Mouse (Mus musculus): ENCODE data around the gene Elof1. TPM values are rescaled to one million over a fixed set of nuclear protein-coding genes. Genes with fewer than 3 reads are reported as not detected.

The Elof1 gene
- polyA plus RNA-seq, 1 experiment from 2014 or later = 179 TPM

- WGBS = 13% methylated on average over 15 of the region's 15 CpGs
- H3K4me1 ChIP-seq (replicated peaks) = peaks cover 26% of the 10 kb centered on the region
- no peaks in the 10 kb centered on the region for H3K9me3 ChIP-seq
- peak overlapping the region; percentile 77 for H3K27ac ChIP-seq
- peak overlapping the region; percentile 91 for H3K4me2 ChIP-seq
- H3K36me3 ChIP-seq = peaks cover 30% of the 10 kb centered on the region
- peak overlapping the region; percentile 94 for H3K4me3 ChIP-seq
- peak overlapping the region; percentile 92 for H3K9ac ChIP-seq
- peaks cover 9% of the 10 kb centered on the region; the same call in 1 of the 2 replicates for H3K27me3 ChIP-seq
- no peak for ATAC-seq (ENCODE audit: low FRiP score)
Observed at GRCm38 (mm10) chr9:22116086-22116485, 886 bp downstream of the Elof1 start.

GRCm38 (mm10) chr9:22115635-22116034 is 1.3 kb downstream of the Elof1 start:
- ATAC-seq (ENCODE audit: low FRiP score) = no peak
- Histone ChIP-seq H3K9ac (peak overlapping the region; percentile 92), H3K27ac (no peak overlapping the region), H3K4me3 (peak overlapping the region; percentile 94), H3K27me3 (peaks cover 9% of the 10 kb centered on the region; the same call in 1 of the 2 replicates), H3K4me1 (replicated peaks) (peaks cover 26% of the 10 kb centered on the region), H3K9me3 (no peaks in the 10 kb centered on the region), H3K36me3 (peaks cover 35% of the 10 kb centered on the region), H3K4me2 (peak overlapping the region; percentile 91)
- WGBS = 85% methylated on average over 4 of the region's 4 CpGs

- ATAC-seq (ENCODE audit: low FRiP score) = no peak
- 89% methylated on average over 9 of the region's 9 CpGs for WGBS
- Histone ChIP-seq H3K4me3 (no peak overlapping the region), H3K36me3 (peaks cover 48% of the 10 kb centered on the region), H3K27me3 (peaks cover 4% of the 10 kb centered on the region; the same call in 1 of the 2 replicates), H3K9ac (no peak overlapping the region), H3K4me2 (no peak overlapping the region), H3K27ac (no peak overlapping the region), H3K4me1 (replicated peaks) (no peaks in the 10 kb centered on the region), H3K9me3 (no peaks in the 10 kb centered on the region)
Observed at GRCm38 (mm10) chr9:22108194-22108593, 8.8 kb downstream of the Elof1 start.

- Histone ChIP-seq H3K27me3 (peaks cover 59% of the 10 kb centered on the region), H3K36me3 (no peaks in the 10 kb centered on the region), H3K9me3 (no peaks in the 10 kb centered on the region), H3K4me1 (replicated peaks) (peaks cover 9% of the 10 kb centered on the region), H3K27ac (no peak overlapping the region), H3K4me2 (no peak overlapping the region), H3K4me3 (no peak overlapping the region), H3K9ac (peak overlapping the region; percentile 29; the same call in 1 of the 2 replicates)
- 6% methylated on average over 18 of the region's 18 CpGs for WGBS
- no peak for ATAC-seq (ENCODE audit: low FRiP score)
Observed at GRCm38 (mm10) chr9:22099922-22100321, 17.1 kb downstream of the Elof1 start.

GRCm38 (mm10) chr9:22098993-22099696 is 17.8 kb downstream of the Elof1 start, which contains the start of gene Cnn1:
Gene Cnn1 (plus strand): TSS chr9:22099216.
- WGBS = 12% methylated on average over 14 of the region's 14 CpGs
- Histone ChIP-seq H3K4me2 (no peak within 1 kb of the TSS), H3K4me1 (replicated peaks) (peaks cover 9% of the 10 kb centered on the region), H3K27ac (no peak within 1 kb of the TSS), H3K36me3 (no peaks in the 10 kb centered on the region), H3K4me3 (no peak within 1 kb of the TSS), H3K9me3 (no peaks in the 10 kb centered on the region), H3K9ac (peak within 1 kb of the TSS; percentile 29; the same call in 1 of the 2 replicates), H3K27me3 (peaks cover 59% of the 10 kb centered on the region)
- no peak for ATAC-seq (ENCODE audit: low FRiP score)

GRCm38 (mm10) chr9:22095854-22096307 is 21.1 kb downstream of the Elof1 start:
- Histone ChIP-seq H3K9me3 (no peaks in the 10 kb centered on the region), H3K4me2 (peak overlapping the region; percentile 68), H3K36me3 (no peaks in the 10 kb centered on the region), H3K27ac (no peak overlapping the region), H3K4me1 (replicated peaks) (peaks cover 9% of the 10 kb centered on the region), H3K9ac (peak overlapping the region; percentile 69), H3K27me3 (peaks cover 49% of the 10 kb centered on the region), H3K4me3 (peak overlapping the region; percentile 35)
- peak; percentile 68; the same call in 1 of the 2 replicates for ATAC-seq (ENCODE audit: low FRiP score)
- 2% methylated on average over 24 of the region's 24 CpGs for WGBS

- H3K9ac ChIP-seq = no peak overlapping the region
Observed at GRCm38 (mm10) chr9:22092746-22093145, 24.2 kb downstream of the Elof1 start.

GRCm38 (mm10) chr9:22089986-22090385 is 27.0 kb downstream of the Elof1 start:
- Histone ChIP-seq H3K27ac (no peak overlapping the region), H3K4me2 (no peak overlapping the region), H3K27me3 (0 out of 2 replicates have a peak, but pooled peaks cover 5% of the 10 kb centered on the region), H3K36me3 (no peaks in the 10 kb centered on the region), H3K9me3 (no peaks in the 10 kb centered on the region), H3K9ac (no peak overlapping the region), H3K4me1 (replicated peaks) (peaks cover 10% of the 10 kb centered on the region), H3K4me3 (no peak overlapping the region)
- no peak for ATAC-seq (ENCODE audit: low FRiP score)
- WGBS = 89% methylated on average over 7 of the region's 7 CpGs

More at GRCm38 (mm10) chr9:22092746-22093145, 24.2 kb downstream of the Elof1 start:
- 94% methylated on average over 6 of the region's 6 CpGs for WGBS
- Histone ChIP-seq H3K36me3 (no peaks in the 10 kb centered on the region), H3K4me2 (no peak overlapping the region), H3K27me3 (peaks cover 18% of the 10 kb centered on the region), H3K9me3 (no peaks in the 10 kb centered on the region), H3K4me3 (no peak overlapping the region), H3K27ac (no peak overlapping the region), H3K4me1 (replicated peaks) (peaks cover 5% of the 10 kb centered on the region)
- ATAC-seq (ENCODE audit: low FRiP score) = no peak

- Histone ChIP-seq H3K4me2 (no peak overlapping the region), H3K27ac (no peak overlapping the region), H3K4me3 (no peak overlapping the region), H3K4me1 (replicated peaks) (peaks cover 16% of the 10 kb centered on the region), H3K27me3 (0 out of 2 replicates have a peak, but pooled peaks cover 5% of the 10 kb centered on the region), H3K9ac (no peak overlapping the region), H3K9me3 (no peaks in the 10 kb centered on the region), H3K36me3 (no peaks in the 10 kb centered on the region)
- 98% methylated on average over 7 of the region's 7 CpGs for WGBS
- ATAC-seq (ENCODE audit: low FRiP score) = no peak
Observed at GRCm38 (mm10) chr9:22089281-22089680, 27.7 kb downstream of the Elof1 start.

GRCm38 (mm10) chr9:22087034-22087618 is 29.8 kb downstream of the Elof1 start:
- Histone ChIP-seq H3K4me1 (replicated peaks) (peaks cover 25% of the 10 kb centered on the region), H3K27me3 (no peaks in the 10 kb centered on the region), H3K4me2 (no peak overlapping the region), H3K27ac (no peak overlapping the region), H3K9ac (no peak overlapping the region), H3K4me3 (no peak overlapping the region), H3K9me3 (no peaks in the 10 kb centered on the region), H3K36me3 (no peaks in the 10 kb centered on the region)
- no peak for ATAC-seq (ENCODE audit: low FRiP score)
- 89% methylated on average over 2 of the region's 2 CpGs for WGBS

- H3K27me3 ChIP-seq = no peaks in the 10 kb centered on the region
- H3K4me3 ChIP-seq = peak overlapping the region; percentile 69
- H3K9me3 ChIP-seq = no peaks in the 10 kb centered on the region
- H3K4me1 ChIP-seq (replicated peaks) = peaks cover 25% of the 10 kb centered on the region
- H3K9ac ChIP-seq = peak overlapping the region; percentile 75
- peak overlapping the region; percentile 76; the same call in 1 of the 2 replicates for H3K27ac ChIP-seq
- H3K36me3 ChIP-seq = no peaks in the 10 kb centered on the region
- peak overlapping the region; percentile 77 for H3K4me2 ChIP-seq
- no peak for ATAC-seq (ENCODE audit: low FRiP score)
- WGBS = 81% methylated on average over 6 of the region's 6 CpGs
Observed at GRCm38 (mm10) chr9:22086012-22086411, 31.0 kb downstream of the Elof1 start.

- Histone ChIP-seq H3K4me2 (peak within 1 kb of the TSS; percentile 77), H3K4me1 (replicated peaks) (peaks cover 25% of the 10 kb centered on the region), H3K9me3 (no peaks in the 10 kb centered on the region), H3K27me3 (no peaks in the 10 kb centered on the region), H3K27ac (peak within 1 kb of the TSS; percentile 76), H3K4me3 (peak within 1 kb of the TSS; percentile 69), H3K9ac (peak within 1 kb of the TSS; percentile 75), H3K36me3 (peaks cover 4% of the 10 kb centered on the region)
- WGBS = under 1% methylated on average over 48 of the region's 48 CpGs
- peak; percentile 98 for ATAC-seq (ENCODE audit: low FRiP score)
Observed at GRCm38 (mm10) chr9:22085022-22085834, 31.7 kb downstream of the Elof1 start, which contains the start of gene Ecsit. Gene Ecsit (minus strand): TSS chr9:22085438.
